In the genomic region with DNA sequence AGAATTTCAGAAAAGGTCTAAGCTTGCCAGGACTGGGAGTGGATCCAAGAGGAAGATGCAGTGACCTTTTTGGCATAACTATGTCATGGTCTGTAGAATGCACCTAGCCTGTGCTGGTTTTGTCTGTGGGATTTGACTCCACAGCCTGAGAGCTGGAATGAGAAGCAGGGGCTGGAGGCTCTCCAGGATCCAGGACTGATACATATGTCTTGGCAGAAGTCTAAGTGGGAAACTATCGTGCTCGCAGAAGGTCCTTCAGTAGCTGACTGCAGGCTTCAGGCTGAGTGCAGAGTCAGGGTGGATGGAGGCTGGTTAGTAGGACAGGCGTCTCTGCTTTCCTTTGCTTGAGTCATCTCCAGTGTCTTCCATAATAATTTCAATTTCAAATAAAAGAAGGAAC, we compare ENCODE assay signal across 15 mouse cellular contexts.
DNase-seq lines count a peak whose midpoint lies in the region; ATAC-seq and TF ChIP-seq lines count a peak whose summit lies in the region.
"Had no signal": no experiment of that assay in that cellular context is flagged by ENCODE, and none has a peak within 500 bp of the region (broad histone marks: within the 10 kb centered on the region; RNA-seq: fewer than 3 reads in every experiment).

No protein-coding gene starts in this region.

- no peak overlapping the region for H3K4me2 ChIP-seq in forebrain, postnatal 0 days (ENCODE audit: low read depth)
- H3K4me2 ChIP-seq: heart, embryonic 12.5 days; midbrain, embryonic 15.5 days had no signal

- peak; percentile 53 for ATAC-seq in forebrain, postnatal 0 days
- ATAC-seq: midbrain, embryonic 15.5 days had no signal

- no peak overlapping the region for H3K27ac ChIP-seq in forebrain, postnatal 0 days (ENCODE audit: low read depth, low read length)
- H3K27ac ChIP-seq in forebrain, embryonic 10.5 days: no peak overlapping the region
- H3K27ac ChIP-seq in left cerebral cortex, adult 2 months: peak overlapping the region; percentile 83
- H3K27ac ChIP-seq: limb, embryonic 10.5 days; midbrain, embryonic 15.5 days had no signal

- H3K9ac ChIP-seq in forebrain, postnatal 0 days: no peak overlapping the region
- H3K9ac ChIP-seq: heart, embryonic 12.5 days; midbrain, embryonic 15.5 days had no signal

- no peaks in the 10 kb centered on the region for H3K9me3 ChIP-seq in forebrain, postnatal 0 days (ENCODE audit: low read length)
- no peaks in the 10 kb centered on the region for H3K9me3 ChIP-seq in forebrain, embryonic 10.5 days
- H3K9me3 ChIP-seq: heart, embryonic 12.5 days; limb, embryonic 10.5 days; midbrain, embryonic 15.5 days had no signal

- TF ChIP-seq CTCF in forebrain, postnatal 0 days (IDR thresholded peaks at IDR 0.05; ENCODE audit: low read depth): no peak
- no peak for TF ChIP-seq CTCF in left cerebral cortex, adult 2 months (IDR thresholded peaks at IDR 0.05)

- no peaks in the 10 kb centered on the region for H3K36me3 ChIP-seq in forebrain, postnatal 0 days (ENCODE audit: insufficient read depth)
- no peaks in the 10 kb centered on the region for H3K36me3 ChIP-seq in forebrain, embryonic 10.5 days (replicated peaks)
- H3K36me3 ChIP-seq: heart, embryonic 12.5 days; limb, embryonic 10.5 days; midbrain, embryonic 15.5 days had no signal

- no peaks in the 10 kb centered on the region for H3K27me3 ChIP-seq in forebrain, postnatal 0 days (ENCODE audit: insufficient read depth, low read length)
- H3K27me3 ChIP-seq in forebrain, embryonic 10.5 days (ENCODE audit: poor library complexity, severe bottlenecking): no peaks in the 10 kb centered on the region
- H3K27me3 ChIP-seq: heart, embryonic 12.5 days; midbrain, embryonic 15.5 days had no signal

- H3K4me1 ChIP-seq in forebrain, postnatal 0 days (ENCODE audit: insufficient read depth): no peaks in the 10 kb centered on the region
- no peaks in the 10 kb centered on the region for H3K4me1 ChIP-seq in forebrain, embryonic 10.5 days
- H3K4me1 ChIP-seq: heart, embryonic 12.5 days; limb, embryonic 10.5 days; midbrain, embryonic 15.5 days had no signal

- WGBS in forebrain, postnatal 0 days: 73% methylated on average over 3 of the region's 3 CpGs
- 92% methylated on average over 3 of the region's 3 CpGs for WGBS in forebrain, embryonic 10.5 days

- DNase-seq in forebrain, postnatal 0 days: peak; percentile 54
- DNase-seq in forebrain, embryonic 10.5 days (ENCODE audit: extremely low spot score, low spot score): no peak
- DNase-seq in frontal cortex, postnatal 14 days (ENCODE audit: low spot score in 2 of 2): peak; percentile 36 to 38
- peak in 1 of 2 experiments; percentile 57 for DNase-seq in left cerebral cortex, adult 2 months (ENCODE audit: extremely low spot score in 1 of 2, low spot score in 2 of 2)
- peak; percentile 34 to 61 for DNase-seq in right cerebral cortex, postnatal 36 days (ENCODE audit: low spot score in 2 of 2)
- no peak for DNase-seq in ovary, postnatal 14 days (ENCODE audit: low spot score)
- no peak for DNase-seq in thymus, postnatal 4 days
- no peak for DNase-seq in kidney, adult 18-20 months
- DNase-seq: adrenal gland, postnatal 14 days; kidney, adult 2 months; lung, postnatal 4 days; thymus, postnatal 25 days had no signal

- H3K4me3 ChIP-seq in forebrain, postnatal 0 days (ENCODE audit: low read depth, low read length): no peak overlapping the region
- no peak overlapping the region for H3K4me3 ChIP-seq in forebrain, embryonic 10.5 days
- no peak overlapping the region for H3K4me3 ChIP-seq in left cerebral cortex, adult 2 months
- H3K4me3 ChIP-seq: heart, embryonic 12.5 days; limb, embryonic 10.5 days; midbrain, embryonic 15.5 days had no signal

- intact Hi-C loops in left cerebral cortex, adult 2 months (cut with DNase I): no loop called here

Comparison
In these comparisons a context has a peak if more than half of its experiments do, and no peak if none do; other contexts are left out.
1. DNase-seq: peak in forebrain, postnatal 0 days (single experiment), frontal cortex, postnatal 14 days (2 of 2) and right cerebral cortex, postnatal 36 days (2 of 2); none in forebrain, embryonic 10.5 days (single experiment), ovary, postnatal 14 days (single experiment), thymus, postnatal 4 days (single experiment) and kidney, adult 18-20 months (single experiment).